Mouse (Mus musculus): ENCODE data around the gene Gnptab.

- TF ChIP-seq CTCF (IDR thresholded peaks at IDR 0.05; ENCODE audit: low read depth, low read length) (no peak), POLR2A (IDR thresholded peaks at IDR 0.05; ENCODE audit: extremely low read depth, insufficient read depth, low read length) (no peak)
These were observed 11.3 kb downstream of the Gnptab start for GRCm38 (mm10) chr10:88390096-88390790.
